Mouse (Mus musculus): Measurements from ENCODE around the gene Pan2. TPM values are rescaled to one million over a fixed set of nuclear protein-coding genes. Genes with fewer than 3 reads are reported as not detected.
A peak's percentile ranks its signal among the peaks of the same experiment; 100 is the strongest.
"Not testable (repeated sequence)": the region's sequence is repeated elsewhere in the genome, so short reads cannot be mapped to it uniquely, and the experiment has no call there.

The Pan2 gene
- total RNA-seq, 1 experiment from 2014 or later: 14.6 TPM

DNA sequence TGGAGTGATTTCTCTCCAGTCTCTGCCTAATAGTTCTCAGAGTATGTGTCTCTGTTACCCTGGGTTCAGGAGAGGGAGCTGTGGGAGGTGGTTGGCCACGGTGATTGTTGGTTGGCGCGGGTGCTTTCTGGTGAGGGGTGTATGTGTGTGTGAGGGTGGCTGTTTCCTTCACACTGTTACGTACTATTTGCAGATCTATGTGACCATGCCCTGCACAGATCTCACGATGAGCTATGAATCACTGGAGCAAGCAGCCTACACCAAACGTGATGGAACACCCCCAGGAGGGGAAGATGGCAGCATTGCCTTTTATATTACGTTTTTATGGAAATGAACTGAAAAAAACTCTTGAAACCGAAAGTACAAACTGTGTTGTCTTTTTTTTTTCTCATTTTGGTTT lies 23.7 kb downstream of the Pan2 start:
- no peak for ATAC-seq (replicated peaks; ENCODE audit: insufficient number of reproducible peaks, low FRiP score, low TSS enrichment, poor library complexity, severe bottlenecking)

DNA sequence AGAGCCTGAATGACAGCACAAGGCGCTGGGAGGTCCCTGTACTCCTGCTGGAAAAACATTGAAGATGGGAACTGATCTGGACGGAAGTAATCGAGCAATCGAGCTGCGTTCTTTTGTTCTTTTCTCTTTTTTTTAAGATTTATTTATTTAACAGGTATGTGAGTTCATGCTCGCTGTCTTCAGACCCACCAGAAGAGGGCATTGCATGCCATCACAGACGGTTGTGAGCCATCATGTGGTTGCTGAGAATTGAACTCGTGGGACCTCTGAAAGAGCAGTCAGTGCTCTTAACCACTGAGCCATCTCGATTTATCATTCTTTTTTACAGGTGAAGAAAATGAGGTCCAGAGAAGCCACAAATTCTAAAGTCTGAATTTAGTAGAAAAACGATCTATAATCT lies 24.5 kb downstream of the Pan2 start:
- no peak for ATAC-seq (replicated peaks; ENCODE audit: insufficient number of reproducible peaks, low FRiP score, low TSS enrichment, poor library complexity, severe bottlenecking)

DNA sequence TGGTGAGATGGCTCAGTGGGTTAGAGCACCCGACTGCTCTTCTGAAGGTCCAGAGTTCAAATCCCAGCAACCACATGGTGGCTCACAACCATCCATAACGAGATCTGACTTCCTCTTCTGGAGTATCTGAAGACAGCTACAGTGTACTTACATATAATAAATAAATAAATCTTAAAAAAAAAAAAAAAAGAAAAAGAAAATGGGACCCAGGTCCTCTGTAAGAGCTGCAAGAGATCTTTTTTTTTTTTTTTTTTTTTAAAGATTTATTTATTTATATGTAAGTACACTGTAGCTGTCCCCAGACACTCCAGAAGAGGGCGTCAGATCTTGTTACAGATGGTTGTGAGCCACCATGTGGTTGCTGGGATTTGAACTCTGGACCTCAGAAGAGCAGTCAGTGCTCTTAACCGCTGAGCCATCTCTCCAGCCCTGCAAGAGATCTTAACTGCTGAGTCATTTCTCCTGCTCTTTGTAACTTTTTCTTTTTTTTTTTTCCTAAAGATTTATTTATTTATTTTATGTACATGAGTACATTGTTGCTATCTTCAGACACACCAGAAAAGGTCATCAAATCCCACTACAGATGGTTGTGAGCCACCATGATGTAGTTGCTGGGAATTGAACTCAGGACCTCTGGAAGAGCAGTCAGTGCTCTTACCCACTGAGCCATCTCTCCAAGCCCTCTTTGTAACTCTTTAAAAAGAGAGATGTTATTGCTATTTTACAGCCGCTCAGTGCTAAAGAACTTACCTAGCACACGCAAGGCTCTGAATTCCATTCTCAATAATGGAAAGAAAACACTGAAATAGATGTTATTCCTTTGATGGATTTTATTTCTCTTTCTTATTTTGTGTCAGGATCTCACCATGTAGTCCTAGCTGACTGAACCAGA lies 29.5 kb downstream of the Pan2 start:
- ATAC-seq (replicated peaks; ENCODE audit: insufficient number of reproducible peaks, low FRiP score, low TSS enrichment, poor library complexity, severe bottlenecking): not testable (repeated sequence)

DNA sequence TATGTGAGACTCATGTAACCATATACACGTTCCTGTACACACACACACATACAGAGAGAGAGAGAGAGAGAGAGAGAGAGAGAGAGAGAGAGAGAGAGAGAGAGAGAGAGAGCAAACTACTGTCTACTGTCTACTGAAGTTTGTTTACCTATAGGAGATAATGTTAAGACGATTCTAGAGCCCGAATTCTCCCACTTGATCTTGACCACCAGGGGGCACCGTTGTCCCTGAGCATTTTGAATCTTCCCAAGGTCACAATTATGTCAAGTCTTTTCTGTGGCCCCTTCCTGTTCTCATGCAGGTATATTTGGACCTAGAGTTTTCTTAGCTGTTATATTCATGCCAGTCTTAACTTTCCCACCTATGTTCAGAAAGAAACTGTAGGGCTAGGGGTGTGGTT lies 32.4 kb downstream of the Pan2 start:
- ATAC-seq (replicated peaks; ENCODE audit: insufficient number of reproducible peaks, low FRiP score, low TSS enrichment, poor library complexity, severe bottlenecking): peak; percentile 51; the same call in 1 of the 2 replicates

DNA sequence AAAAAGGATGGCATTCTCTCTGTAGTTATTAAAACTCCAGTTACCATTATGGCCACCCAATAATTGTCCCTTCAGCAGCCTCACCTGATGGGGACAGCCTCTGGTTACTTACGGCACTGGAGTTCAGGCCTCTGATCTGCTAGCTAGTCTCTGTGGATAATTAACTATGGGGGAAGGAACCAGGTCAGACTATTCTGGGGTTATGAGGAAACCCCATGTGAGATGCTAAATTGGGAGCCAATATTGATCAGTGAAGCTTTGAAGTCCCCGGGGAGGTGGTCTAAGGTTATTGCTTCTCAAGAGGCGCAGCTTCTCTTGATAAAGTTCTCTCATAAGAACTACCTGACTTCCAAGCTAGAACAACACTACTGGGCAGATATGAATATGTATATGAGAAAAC lies 33.1 kb downstream of the Pan2 start:
- ATAC-seq (replicated peaks; ENCODE audit: insufficient number of reproducible peaks, low FRiP score, low TSS enrichment, poor library complexity, severe bottlenecking): no peak

DNA sequence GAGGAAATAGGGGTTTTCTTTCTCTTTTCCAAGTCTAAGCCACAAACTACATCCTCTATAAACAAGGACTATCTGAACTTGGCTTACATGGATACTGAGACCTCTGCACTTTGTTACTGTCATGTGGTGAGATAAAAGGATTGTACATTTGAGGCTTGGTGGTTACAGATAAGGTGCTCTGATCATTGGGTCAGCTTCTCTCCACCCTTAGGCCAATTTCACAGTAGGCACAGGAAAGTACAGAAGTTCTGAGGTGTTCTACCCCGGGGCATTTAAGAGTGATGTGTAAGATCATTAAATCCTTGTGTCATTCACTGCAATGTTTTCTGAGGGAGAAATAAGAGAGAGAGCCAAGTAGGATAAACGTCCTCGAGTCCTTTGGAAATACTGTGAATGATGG lies 33.5 kb downstream of the Pan2 start:
- ATAC-seq (replicated peaks; ENCODE audit: insufficient number of reproducible peaks, low FRiP score, low TSS enrichment, poor library complexity, severe bottlenecking): no peak

DNA sequence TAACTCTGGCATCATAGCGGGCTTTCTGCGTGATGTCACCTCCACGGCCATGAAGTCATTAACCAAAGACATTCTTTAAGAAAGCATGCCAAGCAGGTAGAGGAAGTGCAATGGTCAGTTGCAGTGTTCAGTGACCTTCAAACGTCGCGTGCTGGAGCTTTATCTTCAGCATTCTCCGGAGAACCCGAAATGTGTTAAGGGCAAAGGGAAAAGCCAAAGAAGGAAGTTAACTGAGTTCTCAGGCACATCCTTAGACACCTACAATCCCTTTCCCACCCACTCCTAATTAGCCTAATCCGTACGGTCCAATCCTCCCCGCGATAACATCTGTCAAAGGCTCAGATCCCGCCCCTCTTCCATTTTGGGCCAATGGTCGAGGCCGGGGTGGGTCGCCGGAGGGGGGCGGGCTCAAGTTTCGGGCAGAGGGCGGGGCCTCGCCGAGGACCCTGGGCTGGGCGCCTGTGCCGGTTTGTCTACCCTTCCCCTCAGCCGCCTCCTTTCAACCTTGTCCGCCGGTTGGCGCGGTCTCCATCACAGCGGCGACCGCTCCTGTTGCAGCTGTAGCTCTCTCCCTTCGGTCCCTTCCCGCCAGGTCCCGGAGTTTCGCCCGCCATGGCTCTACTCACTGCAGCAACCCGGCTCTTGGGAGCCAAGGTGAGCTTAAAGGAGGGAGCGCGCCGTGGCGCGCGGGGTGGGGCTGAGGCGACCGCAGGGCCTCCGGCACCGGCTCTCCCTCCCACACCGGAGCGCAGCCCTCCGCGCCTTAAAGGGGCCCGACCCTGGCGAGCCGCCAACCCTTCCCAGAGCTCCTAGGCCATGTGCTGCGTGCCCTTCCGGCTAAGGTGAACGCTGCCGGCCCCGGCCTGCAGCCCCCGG lies 34.4 kb downstream of the Pan2 start, which contains the start of gene Cs:
Gene Cs (plus strand): TSS at position 429 of the 876 bp plus-strand sequence.
- ATAC-seq (replicated peaks; ENCODE audit: insufficient number of reproducible peaks, low FRiP score, low TSS enrichment, poor library complexity, severe bottlenecking): peak; percentile 97

DNA sequence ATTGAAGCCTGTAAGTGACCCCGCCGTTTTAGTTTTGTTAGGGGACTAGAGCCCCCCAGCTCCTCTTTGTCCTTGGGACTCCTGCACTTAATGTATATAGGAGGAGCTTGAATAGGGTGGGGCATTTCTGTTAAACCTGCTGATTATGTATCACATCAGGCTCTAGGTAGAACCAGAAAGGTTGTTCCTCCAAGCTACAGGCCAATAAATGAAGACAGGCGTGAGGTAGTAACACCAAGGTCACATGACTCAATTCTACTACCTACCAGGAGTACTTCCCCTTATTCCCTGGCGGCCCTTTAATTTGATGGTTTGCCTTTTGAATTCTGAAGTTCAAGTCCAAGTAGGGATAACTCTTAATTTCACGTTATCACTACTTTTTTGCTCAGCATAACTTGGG lies 35.3 kb downstream of the Pan2 start:
- peak; percentile 42; the same call in 1 of the 2 replicates for ATAC-seq (replicated peaks; ENCODE audit: insufficient number of reproducible peaks, low FRiP score, low TSS enrichment, poor library complexity, severe bottlenecking)

DNA sequence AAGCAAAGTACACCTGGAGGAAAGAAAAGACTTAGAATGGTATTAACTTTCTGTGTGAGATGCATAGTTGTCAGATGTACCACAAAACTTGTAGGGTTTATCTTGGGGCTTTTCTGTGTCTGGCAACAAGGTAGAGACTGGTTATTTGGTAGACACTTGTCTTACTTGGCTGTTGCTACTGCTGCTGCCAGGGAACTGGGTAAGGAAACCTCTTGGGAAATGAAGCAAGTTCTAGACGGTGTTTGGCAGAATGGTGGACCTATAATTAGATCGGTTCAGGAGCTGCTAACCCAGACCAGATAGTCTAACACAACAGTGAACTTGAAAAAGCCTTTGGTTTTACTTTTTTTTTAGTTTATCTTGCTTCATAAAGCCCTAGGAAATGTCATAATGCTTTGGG lies 35.8 kb downstream of the Pan2 start:
- no peak for ATAC-seq (replicated peaks; ENCODE audit: insufficient number of reproducible peaks, low FRiP score, low TSS enrichment, poor library complexity, severe bottlenecking)

DNA sequence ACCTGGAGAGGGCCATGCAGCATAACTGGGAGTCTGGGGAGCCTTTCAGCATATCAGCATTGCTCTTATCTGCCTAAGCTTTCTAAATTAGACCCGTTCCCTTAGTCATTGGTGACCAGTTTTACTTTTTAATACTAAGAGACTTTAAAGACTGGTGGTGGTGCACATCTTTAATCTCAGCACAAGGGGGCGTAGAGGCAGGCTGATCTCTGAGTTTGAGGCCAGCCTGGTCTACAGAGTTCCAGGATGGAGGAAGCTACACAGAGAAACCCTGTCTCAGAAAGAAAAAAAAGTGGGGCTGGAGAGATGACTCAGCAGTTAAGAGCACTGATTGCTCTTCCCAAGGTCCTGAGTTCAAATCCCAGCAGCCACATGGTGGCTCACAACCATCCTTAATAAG lies 37.1 kb downstream of the Pan2 start:
- no peak for ATAC-seq (replicated peaks; ENCODE audit: insufficient number of reproducible peaks, low FRiP score, low TSS enrichment, poor library complexity, severe bottlenecking)

DNA sequence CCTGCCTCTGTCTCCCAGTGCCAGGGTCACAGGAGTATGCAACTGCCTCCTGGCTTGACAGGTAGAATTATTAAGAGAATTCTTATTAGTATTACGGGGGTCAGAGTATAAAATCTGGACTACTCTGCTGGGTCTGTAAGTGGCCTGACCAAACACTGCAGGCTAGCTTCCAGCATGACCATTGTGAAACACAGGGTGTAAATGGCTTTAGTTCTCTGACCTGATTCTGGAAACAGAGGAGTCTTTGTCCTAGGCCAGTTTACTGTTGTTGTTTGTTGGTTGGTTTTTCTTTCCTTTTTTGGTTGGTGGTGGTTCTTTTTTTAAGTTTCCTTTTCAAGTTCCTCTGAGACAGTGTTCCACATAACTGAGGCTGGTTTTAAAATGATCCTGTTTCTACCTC lies 40.3 kb downstream of the Pan2 start:
- no peak for ATAC-seq (replicated peaks; ENCODE audit: insufficient number of reproducible peaks, low FRiP score, low TSS enrichment, poor library complexity, severe bottlenecking)

DNA sequence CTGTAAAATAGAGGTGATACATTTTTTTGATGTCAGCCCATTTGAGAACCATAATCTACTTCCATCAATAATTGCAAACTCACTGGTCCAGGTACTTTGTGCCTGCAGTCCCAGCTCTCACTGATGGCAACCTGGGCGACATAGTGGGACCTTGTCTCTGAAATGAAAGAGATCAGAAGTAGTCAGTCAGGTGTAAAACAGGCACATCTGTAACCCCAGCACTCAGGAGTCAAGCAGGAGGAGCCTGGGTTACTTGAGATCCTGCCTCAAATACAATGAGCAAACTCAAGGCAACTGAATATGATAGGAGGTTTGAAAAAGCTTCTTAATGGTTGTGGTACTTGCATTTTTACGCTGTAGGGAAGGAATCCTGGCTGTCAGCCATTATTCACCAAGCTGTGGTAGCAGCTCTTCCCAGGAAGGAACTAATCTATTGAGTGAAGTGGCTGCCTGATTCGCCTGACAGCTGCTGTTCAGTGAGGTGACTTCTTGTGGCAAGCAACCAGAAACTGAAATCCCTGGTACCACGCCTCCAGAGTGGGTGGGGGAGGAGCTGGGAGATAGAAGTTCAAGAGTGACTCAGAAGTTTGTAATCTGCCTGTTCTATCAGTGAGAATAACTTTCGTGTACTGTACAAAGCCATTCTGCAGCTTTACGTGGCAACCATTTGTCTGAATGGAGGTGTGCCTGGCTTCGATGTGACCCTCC lies 41.6 kb downstream of the Pan2 start:
- peak; percentile 92 for ATAC-seq (replicated peaks; ENCODE audit: insufficient number of reproducible peaks, low FRiP score, low TSS enrichment, poor library complexity, severe bottlenecking)

DNA sequence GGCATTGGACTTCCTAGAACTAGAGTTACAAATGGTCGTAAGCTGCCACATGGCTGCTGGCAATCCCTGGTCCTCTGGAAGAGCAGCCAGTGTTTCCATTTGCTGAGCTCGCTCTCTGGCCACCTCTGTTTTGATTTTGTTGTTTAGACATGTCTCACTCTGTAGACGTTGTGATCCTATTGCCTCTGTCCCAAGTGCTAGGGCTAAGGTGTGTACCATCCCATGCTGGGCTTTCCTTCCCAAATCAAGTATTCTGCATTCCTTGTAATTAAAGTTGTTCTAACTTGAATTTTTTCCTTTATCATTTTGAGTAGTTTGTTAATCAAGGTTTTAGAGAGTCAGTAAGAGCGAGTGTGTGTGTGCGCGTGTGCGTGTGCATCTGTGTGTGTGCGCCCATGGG lies 44.4 kb downstream of the Pan2 start:
- no peak for ATAC-seq (replicated peaks; ENCODE audit: insufficient number of reproducible peaks, low FRiP score, low TSS enrichment, poor library complexity, severe bottlenecking)

DNA sequence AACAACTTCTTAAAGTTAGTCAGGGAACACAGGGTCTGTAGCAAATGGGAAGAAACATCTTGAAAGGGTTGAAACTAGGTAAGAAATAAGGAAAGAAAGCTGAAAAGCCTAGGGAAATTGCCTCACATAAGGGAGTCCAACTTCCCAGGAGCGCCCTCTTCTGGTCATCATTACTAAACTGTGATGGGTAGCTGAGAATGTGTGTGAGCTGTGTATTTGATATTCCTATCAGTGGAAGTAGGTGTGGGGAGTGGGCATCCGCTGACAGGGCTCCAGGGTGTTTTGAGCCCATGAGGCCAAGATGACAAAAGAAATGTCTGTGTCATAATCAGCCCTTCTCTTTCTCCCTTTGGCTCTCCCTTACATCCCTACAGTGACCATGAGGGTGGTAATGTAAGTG lies 55.7 kb downstream of the Pan2 start:
- peak; percentile 44; the same call in 1 of the 2 replicates for ATAC-seq (replicated peaks; ENCODE audit: insufficient number of reproducible peaks, low FRiP score, low TSS enrichment, poor library complexity, severe bottlenecking)

DNA sequence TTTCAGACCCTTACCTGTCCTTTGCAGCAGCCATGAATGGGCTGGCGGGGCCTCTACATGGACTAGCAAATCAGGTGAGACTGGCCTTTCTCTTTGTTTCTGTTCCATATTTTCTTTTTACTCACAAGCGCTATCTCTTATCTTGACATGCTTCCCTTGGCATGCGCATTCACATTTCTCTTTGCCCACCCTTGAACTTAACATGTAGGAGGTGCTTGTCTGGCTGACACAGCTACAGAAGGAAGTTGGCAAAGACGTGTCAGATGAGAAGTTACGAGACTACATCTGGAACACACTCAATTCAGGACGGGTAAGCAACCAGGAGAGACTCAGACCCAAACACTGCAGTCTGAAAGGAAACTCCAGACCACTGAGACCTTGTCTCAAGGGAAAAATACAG lies 56.1 kb downstream of the Pan2 start:
- no peak for ATAC-seq (replicated peaks; ENCODE audit: insufficient number of reproducible peaks, low FRiP score, low TSS enrichment, poor library complexity, severe bottlenecking)

DNA sequence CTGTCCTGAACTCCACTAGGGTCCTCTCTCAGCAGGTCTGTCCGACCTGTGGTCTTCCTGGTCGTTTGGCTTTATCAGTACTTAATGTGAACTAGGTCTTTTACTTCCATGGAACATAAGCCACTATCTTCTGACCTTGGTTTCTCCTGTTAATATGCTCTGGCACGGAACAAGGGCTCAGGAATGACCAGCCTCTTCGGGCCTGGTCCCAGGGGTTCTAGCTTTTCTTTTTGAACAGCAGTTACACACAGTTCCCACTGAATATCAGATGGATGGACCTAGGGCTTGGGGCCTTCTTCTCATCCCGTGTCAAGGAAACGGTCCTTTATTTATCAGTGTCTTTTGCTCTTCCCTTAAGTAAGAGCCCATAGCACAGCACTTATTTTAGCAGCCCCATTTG lies 58.7 kb downstream of the Pan2 start:
- ATAC-seq (replicated peaks; ENCODE audit: insufficient number of reproducible peaks, low FRiP score, low TSS enrichment, poor library complexity, severe bottlenecking): no peak

DNA sequence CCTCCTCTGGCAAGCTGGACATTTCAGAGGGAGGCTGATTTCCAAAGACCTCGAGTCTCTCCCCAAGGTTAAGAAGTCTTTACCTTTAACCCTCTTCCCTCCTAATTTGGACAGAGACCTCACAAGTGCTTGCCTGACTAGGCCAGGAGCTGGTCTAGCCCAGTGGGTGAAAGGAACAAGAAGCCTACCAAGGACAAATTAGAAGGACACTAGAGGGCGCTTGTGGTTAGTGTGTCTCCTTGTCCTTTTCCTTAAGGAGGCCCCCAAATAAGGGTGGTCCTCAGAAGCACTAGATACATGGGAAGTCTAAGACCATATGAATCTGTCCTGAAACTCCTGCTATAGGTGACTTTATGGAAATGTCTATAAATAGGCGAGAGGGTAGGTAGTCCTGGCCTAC lies 59.4 kb downstream of the Pan2 start:
- no peak for ATAC-seq (replicated peaks; ENCODE audit: insufficient number of reproducible peaks, low FRiP score, low TSS enrichment, poor library complexity, severe bottlenecking)

DNA sequence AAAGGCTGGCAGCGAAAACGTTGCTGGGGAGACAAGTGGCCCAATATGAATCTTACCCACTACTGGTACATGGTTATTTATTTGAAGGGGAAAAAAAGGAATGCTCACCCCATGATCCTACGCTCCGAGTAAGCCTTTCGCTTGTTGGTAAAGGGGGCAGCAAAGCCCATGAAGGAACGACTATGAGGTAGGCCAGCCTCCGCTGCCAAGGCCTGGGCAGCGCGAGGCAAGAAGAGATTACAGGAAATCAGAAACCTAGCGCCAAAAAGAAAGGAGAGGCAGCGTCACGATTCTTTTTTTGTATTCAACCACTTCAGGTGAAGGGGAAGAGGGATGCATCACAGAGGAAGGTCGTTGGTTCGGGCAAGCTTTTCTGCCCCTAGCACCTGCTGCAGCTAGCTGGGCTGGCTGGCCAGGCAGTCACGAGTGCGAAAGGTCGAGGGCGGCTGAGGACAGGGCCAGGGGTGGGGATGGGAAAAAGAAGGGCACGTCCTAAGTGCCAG lies 64.8 kb downstream of the Pan2 start:
- ATAC-seq (replicated peaks; ENCODE audit: insufficient number of reproducible peaks, low FRiP score, low TSS enrichment, poor library complexity, severe bottlenecking): no peak

Data from monocyte, adult 5-6 weeks (primary cell).